Mouse (Mus musculus): Measurements from ENCODE around the gene Sox5. TPM values are rescaled to one million over a fixed set of nuclear protein-coding genes. Genes with fewer than 3 reads are reported as not detected.
A peak's percentile ranks its signal among the peaks of the same experiment; 100 is the strongest.

Gene Sox5
- polyA plus RNA-seq, 1 experiment from 2014 or later = 3.3 TPM

DNA sequence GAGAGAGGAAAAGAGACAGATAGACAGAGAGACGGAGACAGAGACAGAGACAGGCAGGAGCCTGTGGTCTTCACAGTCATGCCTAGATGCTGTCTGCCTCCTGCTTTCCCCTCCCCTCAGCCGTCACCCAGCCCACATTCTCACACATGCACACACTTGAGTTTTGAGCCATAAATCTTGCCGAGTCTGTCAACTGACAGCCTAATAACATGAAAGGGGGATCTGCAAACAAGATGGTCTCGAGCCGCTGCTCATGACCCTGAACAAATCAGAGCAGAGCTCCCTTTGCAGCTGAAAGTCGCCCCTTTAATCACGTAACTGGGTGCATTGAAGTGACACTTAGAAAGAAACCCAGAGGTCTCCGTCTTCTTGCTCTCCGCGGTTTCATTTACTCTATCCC lies 383.7 kb downstream of the Sox5 start:
- H3K27ac ChIP-seq (ENCODE audit: low read depth, low read length) = no peak overlapping the region
- H3K4me2 ChIP-seq (replicated peaks; ENCODE audit: low read depth) = peak overlapping the region; percentile 39
- H3K9ac ChIP-seq (ENCODE audit: low read depth, low read length) = no peak overlapping the region
- H3K4me1 ChIP-seq (replicated peaks; ENCODE audit: control insufficient read depth, insufficient read depth, low read length) = no peaks in the 10 kb centered on the region
- TF ChIP-seq CTCF (IDR thresholded peaks at IDR 0.05; ENCODE audit: low read depth) = no peak
- H3K9me3 ChIP-seq (ENCODE audit: control insufficient read depth) = no peaks in the 10 kb centered on the region
- no peak overlapping the region for H3K4me3 ChIP-seq (ENCODE audit: low read depth, low read length)
- no peaks in the 10 kb centered on the region for H3K27me3 ChIP-seq (replicated peaks; ENCODE audit: control insufficient read depth, insufficient read depth, low read length)
- H3K36me3 ChIP-seq (ENCODE audit: control insufficient read depth, insufficient read depth) = no peaks in the 10 kb centered on the region
- WGBS = 26% methylated on average over 10 of the region's 10 CpGs
- ATAC-seq = no peak

DNA sequence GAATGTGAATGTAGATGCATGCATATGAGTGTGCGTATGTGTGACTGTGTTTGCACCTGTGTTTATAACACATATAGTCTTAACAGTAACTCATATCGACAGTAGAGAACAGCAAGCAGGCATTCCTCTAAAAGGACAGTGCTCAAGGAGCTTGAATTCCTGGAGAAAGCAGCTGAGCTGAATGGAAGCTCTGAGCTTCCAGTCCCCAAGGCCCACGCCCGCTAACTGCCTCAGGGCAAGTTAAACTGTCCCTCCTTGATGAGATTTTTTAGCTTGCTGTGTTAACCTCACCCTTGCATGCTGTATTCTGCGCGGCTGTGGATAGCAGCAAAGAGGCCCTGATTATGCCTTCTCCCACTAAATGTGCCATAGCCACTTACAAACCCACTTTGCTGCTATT lies 388.6 kb downstream of the Sox5 start:
- H3K36me3 ChIP-seq (ENCODE audit: control insufficient read depth, insufficient read depth) = no peaks in the 10 kb centered on the region
- 84% methylated on average over 6 of the region's 6 CpGs for WGBS
- H3K4me1 ChIP-seq (replicated peaks; ENCODE audit: control insufficient read depth, insufficient read depth, low read length) = no peaks in the 10 kb centered on the region
- no peak overlapping the region for H3K9ac ChIP-seq (ENCODE audit: low read depth, low read length)
- H3K27ac ChIP-seq (ENCODE audit: low read depth, low read length) = no peak overlapping the region
- H3K9me3 ChIP-seq (ENCODE audit: control insufficient read depth) = no peaks in the 10 kb centered on the region
- no peak for TF ChIP-seq CTCF (IDR thresholded peaks at IDR 0.05; ENCODE audit: low read depth)
- ATAC-seq = no peak
- H3K27me3 ChIP-seq (replicated peaks; ENCODE audit: control insufficient read depth, insufficient read depth, low read length) = no peaks in the 10 kb centered on the region
- H3K4me2 ChIP-seq (replicated peaks; ENCODE audit: low read depth) = no peak overlapping the region
- H3K4me3 ChIP-seq (ENCODE audit: low read depth, low read length) = no peak overlapping the region

DNA sequence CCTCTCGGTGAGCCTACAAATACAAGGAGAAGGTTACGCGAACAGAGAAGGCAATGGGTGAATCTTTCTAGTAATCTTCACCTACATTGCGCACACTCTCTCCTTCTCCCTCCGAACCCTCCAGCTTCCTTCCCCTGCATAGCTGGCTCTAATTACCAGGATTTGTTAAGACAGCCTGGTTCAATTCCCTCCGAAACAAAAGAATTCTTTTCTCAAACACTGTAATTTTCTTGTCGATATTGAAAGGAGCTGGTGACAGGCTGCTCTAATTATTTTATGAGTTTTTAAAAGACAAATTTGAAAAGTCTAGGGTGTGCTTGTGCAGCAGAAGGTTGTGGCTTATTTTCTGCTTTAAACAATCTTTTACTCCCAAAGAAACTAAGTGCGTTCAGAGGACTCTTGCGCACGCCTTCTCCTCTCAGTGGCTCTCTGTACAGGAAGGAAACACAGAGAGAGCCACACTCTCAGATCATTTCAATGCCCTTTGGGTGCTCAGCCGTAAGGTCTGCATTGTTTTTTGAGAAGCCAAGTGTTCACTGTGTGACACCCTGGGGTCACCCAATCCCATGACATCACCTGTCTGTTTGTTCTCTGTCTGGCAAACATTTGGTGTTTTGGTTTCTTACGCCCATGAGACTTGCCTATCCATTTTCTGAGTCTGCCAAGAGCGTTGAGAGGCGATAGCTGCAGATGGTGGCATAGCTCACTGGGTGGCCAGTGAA lies 392.3 kb downstream of the Sox5 start:
- Histone ChIP-seq H3K9ac (ENCODE audit: low read depth, low read length) (no peak overlapping the region), H3K27ac (ENCODE audit: low read depth, low read length) (no peak overlapping the region), H3K4me1 (replicated peaks; ENCODE audit: control insufficient read depth, insufficient read depth, low read length) (no peaks in the 10 kb centered on the region), H3K4me2 (replicated peaks; ENCODE audit: low read depth) (no peak overlapping the region), H3K36me3 (ENCODE audit: control insufficient read depth, insufficient read depth) (no peaks in the 10 kb centered on the region), H3K9me3 (ENCODE audit: control insufficient read depth) (no peaks in the 10 kb centered on the region), H3K4me3 (ENCODE audit: low read depth, low read length) (no peak overlapping the region), H3K27me3 (replicated peaks; ENCODE audit: control insufficient read depth, insufficient read depth, low read length) (no peaks in the 10 kb centered on the region)
- ATAC-seq = no peak
- no peak for TF ChIP-seq CTCF (IDR thresholded peaks at IDR 0.05; ENCODE audit: low read depth)
- WGBS = 89% methylated on average over 14 of the region's 14 CpGs

DNA sequence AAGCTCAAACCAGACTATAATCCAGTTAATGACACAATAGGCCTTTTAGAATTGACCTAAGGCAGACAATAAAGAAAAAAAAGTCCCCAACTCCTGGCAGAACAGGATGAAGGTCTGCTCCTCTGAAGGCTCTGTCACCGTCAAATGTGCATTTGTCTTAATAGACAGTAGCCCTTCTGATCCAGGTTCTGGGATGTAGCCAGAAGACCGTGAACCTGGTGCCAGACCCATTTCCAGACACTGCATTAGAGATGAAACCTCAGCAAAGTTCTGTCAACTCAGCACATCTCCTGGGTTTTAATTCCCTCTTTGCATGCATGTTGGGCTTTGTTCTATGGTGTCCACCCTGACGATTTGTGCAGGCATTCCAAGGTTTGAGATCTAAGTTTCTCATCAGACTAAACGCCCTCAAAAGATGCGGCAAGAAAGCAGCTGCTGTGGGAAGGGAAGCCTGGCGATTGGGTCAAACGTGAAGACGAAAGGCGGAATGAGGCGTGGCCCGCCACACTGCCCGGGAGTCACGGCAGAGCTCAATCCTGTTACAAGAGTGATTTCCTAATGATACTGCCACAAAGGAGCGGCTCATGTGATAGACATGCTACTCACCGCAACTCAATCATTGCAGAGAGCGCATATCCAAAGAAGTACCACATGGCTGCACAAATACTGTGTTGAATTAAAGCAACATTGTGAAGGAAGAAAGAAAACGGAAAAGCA lies 394.1 kb downstream of the Sox5 start:
- Histone ChIP-seq H3K4me3 (ENCODE audit: low read depth, low read length) (no peak overlapping the region), H3K27me3 (replicated peaks; ENCODE audit: control insufficient read depth, insufficient read depth, low read length) (no peaks in the 10 kb centered on the region), H3K27ac (ENCODE audit: low read depth, low read length) (no peak overlapping the region), H3K9ac (ENCODE audit: low read depth, low read length) (no peak overlapping the region), H3K4me1 (replicated peaks; ENCODE audit: control insufficient read depth, insufficient read depth, low read length) (no peaks in the 10 kb centered on the region), H3K36me3 (ENCODE audit: control insufficient read depth, insufficient read depth) (no peaks in the 10 kb centered on the region), H3K9me3 (ENCODE audit: control insufficient read depth) (no peaks in the 10 kb centered on the region), H3K4me2 (replicated peaks; ENCODE audit: low read depth) (no peak overlapping the region)
- no peak for TF ChIP-seq CTCF (IDR thresholded peaks at IDR 0.05; ENCODE audit: low read depth)
- 72% methylated on average over 17 of the region's 17 CpGs for WGBS
- ATAC-seq = no peak

DNA sequence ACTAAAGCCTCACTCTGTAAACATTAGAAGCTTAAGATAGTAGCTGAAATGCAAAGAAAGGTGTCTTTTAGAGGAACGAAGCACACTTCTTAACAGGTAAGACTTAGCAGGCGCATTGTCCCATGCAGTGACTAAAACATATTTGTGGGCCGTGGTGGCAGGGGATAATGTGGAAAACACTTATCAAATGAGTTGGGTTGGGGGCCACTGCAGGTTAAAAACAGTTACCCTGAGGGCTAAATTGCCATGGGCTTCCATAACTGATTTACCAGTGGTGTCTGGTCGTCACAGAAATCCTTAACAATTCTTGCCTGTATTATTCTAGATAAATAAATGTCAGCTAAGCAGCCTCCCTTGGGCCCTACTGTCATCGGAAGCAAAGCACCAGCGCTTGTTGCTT lies 401.1 kb downstream of the Sox5 start:
- H3K4me3 ChIP-seq (ENCODE audit: low read depth, low read length) = no peak overlapping the region
- no peaks in the 10 kb centered on the region for H3K36me3 ChIP-seq (ENCODE audit: control insufficient read depth, insufficient read depth)
- no peaks in the 10 kb centered on the region for H3K4me1 ChIP-seq (replicated peaks; ENCODE audit: control insufficient read depth, insufficient read depth, low read length)
- H3K9ac ChIP-seq (ENCODE audit: low read depth, low read length) = no peak overlapping the region
- H3K27ac ChIP-seq (ENCODE audit: low read depth, low read length) = no peak overlapping the region
- no peak overlapping the region for H3K4me2 ChIP-seq (replicated peaks; ENCODE audit: low read depth)
- H3K9me3 ChIP-seq (ENCODE audit: control insufficient read depth) = no peaks in the 10 kb centered on the region
- no peaks in the 10 kb centered on the region for H3K27me3 ChIP-seq (replicated peaks; ENCODE audit: control insufficient read depth, insufficient read depth, low read length)
- WGBS = 74% methylated on average over 6 of the region's 6 CpGs
- TF ChIP-seq CTCF (IDR thresholded peaks at IDR 0.05; ENCODE audit: low read depth) = no peak
- no peak for ATAC-seq

DNA sequence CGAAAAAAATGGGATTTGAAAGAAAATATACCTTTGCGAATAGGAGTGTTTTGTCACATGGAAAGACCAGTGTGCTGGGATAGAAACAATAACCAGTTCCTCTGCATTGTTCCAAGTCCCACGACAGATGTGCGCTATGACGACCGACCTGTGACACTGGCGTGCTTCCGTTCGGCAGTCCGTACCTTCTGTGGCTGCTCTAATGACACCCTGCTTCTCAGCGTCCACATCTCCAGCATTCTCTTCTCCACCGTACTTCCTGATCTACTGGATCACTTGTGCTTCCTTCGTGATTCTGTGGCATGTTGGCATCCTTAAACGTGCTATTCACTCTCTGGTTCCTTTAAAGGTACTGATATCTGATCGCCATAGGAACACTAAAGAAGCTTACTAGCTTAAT lies 401.6 kb downstream of the Sox5 start:
- TF ChIP-seq CTCF (IDR thresholded peaks at IDR 0.05; ENCODE audit: low read depth) = no peak
- no peaks in the 10 kb centered on the region for H3K27me3 ChIP-seq (replicated peaks; ENCODE audit: control insufficient read depth, insufficient read depth, low read length)
- H3K9me3 ChIP-seq (ENCODE audit: control insufficient read depth) = no peaks in the 10 kb centered on the region
- no peaks in the 10 kb centered on the region for H3K4me1 ChIP-seq (replicated peaks; ENCODE audit: control insufficient read depth, insufficient read depth, low read length)
- H3K9ac ChIP-seq (ENCODE audit: low read depth, low read length) = no peak overlapping the region
- WGBS = 80% methylated on average over 15 of the region's 15 CpGs
- H3K4me3 ChIP-seq (ENCODE audit: low read depth, low read length) = no peak overlapping the region
- ATAC-seq = no peak
- no peak overlapping the region for H3K4me2 ChIP-seq (replicated peaks; ENCODE audit: low read depth)
- no peaks in the 10 kb centered on the region for H3K36me3 ChIP-seq (ENCODE audit: control insufficient read depth, insufficient read depth)
- no peak overlapping the region for H3K27ac ChIP-seq (ENCODE audit: low read depth, low read length)

Data from intestine, postnatal 0 days (tissue).